Comparison of ENCODE assay signal across 14 mouse cellular contexts in the genomic region with DNA sequence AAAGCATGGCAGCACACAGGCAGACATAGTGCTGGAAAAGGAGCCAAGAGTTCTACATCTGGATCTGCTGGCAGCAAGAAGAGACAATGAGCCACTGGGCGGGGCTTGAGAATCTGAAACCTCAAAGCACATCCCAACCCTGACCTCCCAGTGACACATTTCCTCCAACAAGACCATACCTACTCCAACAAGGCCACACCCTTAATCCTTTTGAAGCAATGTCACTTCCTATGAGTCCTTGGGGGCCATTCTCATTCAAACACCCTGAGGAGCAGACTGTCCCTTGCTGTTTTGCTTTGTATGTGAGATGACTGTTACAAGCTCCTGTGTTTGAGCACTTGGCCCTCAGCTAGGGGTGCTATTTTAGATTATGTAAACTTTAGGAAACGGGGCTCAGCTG.
"Had no signal": no experiment of that assay in that cellular context is flagged by ENCODE, and none has a peak within 500 bp of the region (broad histone marks: within the 10 kb centered on the region; RNA-seq: fewer than 3 reads in every experiment).

No protein-coding gene starts in this region.

- H3K27ac ChIP-seq: kidney, postnatal 0 days; limb, embryonic 12.5 days; liver, embryonic 13.5 days; lung, embryonic 15.5 days; macrophage; neural tube, embryonic 12.5 days had no signal

- H3K9me3 ChIP-seq: limb, embryonic 12.5 days; liver, embryonic 13.5 days; lung, embryonic 15.5 days; neural tube, embryonic 12.5 days had no signal

- H3K9ac ChIP-seq: limb, embryonic 12.5 days; liver, embryonic 13.5 days; liver, postnatal 0 days; lung, embryonic 15.5 days; neural tube, embryonic 12.5 days had no signal

- H3K4me3 ChIP-seq: limb, embryonic 12.5 days; liver, embryonic 13.5 days; lung, embryonic 15.5 days; neural tube, embryonic 12.5 days had no signal

- DNase-seq: kidney, postnatal 36 days; layer of hippocampus, adult 9-11 months; layer of hippocampus, postnatal 36 days; liver; liver, embryonic 13.5 days; liver, postnatal 0 days; lung, postnatal 14 days; midbrain, embryonic 14.5 days; thymus, postnatal 36 days had no signal

- H3K4me1 ChIP-seq: liver, embryonic 13.5 days; lung, embryonic 15.5 days; neural tube, embryonic 12.5 days had no signal

- H3K36me3 ChIP-seq: limb, embryonic 12.5 days; liver, embryonic 13.5 days; lung, embryonic 15.5 days; neural tube, embryonic 12.5 days had no signal
